Mouse (Mus musculus) thymus, adult 2 months (tissue): ENCODE measurements around the gene 1600014C23Rik.

Experiments
- CTCF ChIP-seq: fragments of 200-500 bp; IDR thresholded peaks from 2 replicates; pipeline ENCODE4 v1.5.1; 2012; ENCODE audit warnings: mild to moderate bottlenecking, control low read depth, low read length, moderate library complexity, borderline replicate concordance; ENCODE audit not compliant: control insufficient read depth, poor library complexity, insufficient read depth; ENCODE audit errors: extremely low read depth
- POLR2A ChIP-seq: fragments of 200-500 bp; IDR thresholded peaks from 2 replicates; pipeline ENCODE4 v1.6.1; 2012; ENCODE audit warnings: mild to moderate bottlenecking, low read length, control low read depth, moderate library complexity; ENCODE audit not compliant: control insufficient read depth, poor library complexity, insufficient read depth; ENCODE audit errors: extremely low read depth

DNA sequence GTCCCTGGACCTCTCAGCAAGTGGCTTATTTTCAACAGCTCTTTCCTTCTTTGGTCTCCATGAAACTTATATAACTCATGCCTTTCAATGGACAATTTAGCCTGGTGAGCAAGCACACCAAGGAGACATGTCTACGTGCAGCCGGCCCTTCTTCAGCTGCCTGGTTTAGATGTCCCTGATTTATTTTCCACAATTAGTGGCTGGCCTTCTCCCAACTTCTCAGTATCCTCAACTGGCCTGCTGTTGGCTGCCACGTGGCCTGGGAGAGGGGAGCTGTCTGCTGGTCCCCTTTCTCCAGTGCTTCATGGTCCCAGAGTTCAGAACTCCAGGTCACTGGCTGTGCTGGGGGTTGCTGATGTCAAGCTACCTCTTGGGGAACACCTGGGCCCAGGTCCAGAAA, 28.3 kb upstream of the 1600014C23Rik start:
- TF ChIP-seq CTCF (no peak), POLR2A (no peak)
